Mouse (Mus musculus) lung, embryonic 14.5 days (tissue): ENCODE data around the gene Pllp. TPM values are rescaled to one million over a fixed set of nuclear protein-coding genes. Genes with fewer than 3 reads are reported as not detected.

ENCODE experiments used
- ATAC-seq: fragments of 200-750 bp; cut with Nextera tagmentation; 2 replicates; pipeline ENCODE4 v1.8.0; 2017; ENCODE audit warnings: mild to moderate bottlenecking, moderate TSS enrichment, moderate library complexity; ENCODE audit not compliant: insufficient read depth
- DNase-seq: peaks from one replicate; pipeline ENCODE4 v3.0.0-alpha.2; 2015
- H3K27ac ChIP-seq: fragments of 300-500 bp; sonication (generic); 2 replicates; pipeline ENCODE4 v1.5.1; 2014; ENCODE audit warnings: low read depth, mild to moderate bottlenecking, moderate library complexity
- H3K27me3 ChIP-seq: fragments of 300-500 bp; sonication (generic); 2 replicates; pipeline ENCODE4 v1.6.1; 2014; ENCODE audit warnings: low read length, control low read depth; ENCODE audit not compliant: insufficient read depth
- H3K36me3 ChIP-seq: fragments of 300-500 bp; sonication (generic); 2 replicates; pipeline ENCODE4 v1.6.1; 2014; ENCODE audit warnings: control low read depth; ENCODE audit not compliant: insufficient read depth
- H3K4me1 ChIP-seq: fragments of 300-500 bp; sonication (generic); 2 replicates; pipeline ENCODE4 v1.6.1; 2014; ENCODE audit warnings: antibody characterized with exemption, control low read depth; ENCODE audit not compliant: insufficient read depth
- H3K4me2 ChIP-seq: fragments of 300-500 bp; sonication (generic); 2 replicates; pipeline ENCODE4 v1.6.1; 2014; ENCODE audit warnings: mild to moderate bottlenecking
- H3K4me3 ChIP-seq: fragments of 300-500 bp; sonication (generic); 2 replicates; pipeline ENCODE4 v1.5.1; 2014; ENCODE audit warnings: low read depth, low read length
- H3K9ac ChIP-seq: fragments of 300-500 bp; sonication (generic); 2 replicates; pipeline ENCODE4 v1.6.1; 2014
- H3K9me3 ChIP-seq: fragments of 300-500 bp; sonication (generic); 2 replicates; pipeline ENCODE4 v1.6.1; 2016; ENCODE audit warnings: low read depth, low read length, control low read depth
- CTCF ChIP-seq: IDR thresholded peaks from 2 replicates; pipeline ENCODE4 v1.5.1; 2016; ENCODE audit warnings: antibody characterized with exemption, low read depth
- WGBS: fragments of 180-500 bp; shearing (Covaris S2); extraction: QIAGEN DNeasy Blood & Tissue Kit; methylation state at CpG from one replicate; pipeline ENCODE4 v1.1.7; 2014; 5-methylcytosine and 5-hydroxymethylcytosine counted together
- polyA plus RNA-seq: library from polyadenylated mRNA; unstranded; fragments of >200 nt; fragmentation: Nextera tagmentation; extraction: Ambion mirVana; gene quantifications from 2 replicates; pipeline ENCODE4 v1.2.1, GENCODE M21; 2014

The Pllp gene
- polyA plus RNA-seq, 1 experiment from 2014 or later = 4.4 TPM

- no peak for TF ChIP-seq CTCF
- H3K4me3 ChIP-seq = no peak overlapping the region
- H3K36me3 ChIP-seq = no peaks in the 10 kb centered on the region
- H3K9me3 ChIP-seq = no peaks in the 10 kb centered on the region
- DNase-seq (no peak), ATAC-seq (no peak)
- H3K27ac ChIP-seq = no peak overlapping the region
- H3K9ac ChIP-seq = no peak overlapping the region
- H3K27me3 ChIP-seq = peaks cover 46% of the 10 kb centered on the region
- peak overlapping the region; percentile 74; the same call in 1 of the 2 replicates for H3K4me2 ChIP-seq
- 9% methylated on average over 6 of the region's 6 CpGs for WGBS
- H3K4me1 ChIP-seq = peaks cover 4% of the 10 kb centered on the region; the same call in 1 of the 2 replicates
Measured at GRCm38 (mm10) chr8:94694701-94695100, 1.4 kb downstream of the Pllp start.

DNA sequence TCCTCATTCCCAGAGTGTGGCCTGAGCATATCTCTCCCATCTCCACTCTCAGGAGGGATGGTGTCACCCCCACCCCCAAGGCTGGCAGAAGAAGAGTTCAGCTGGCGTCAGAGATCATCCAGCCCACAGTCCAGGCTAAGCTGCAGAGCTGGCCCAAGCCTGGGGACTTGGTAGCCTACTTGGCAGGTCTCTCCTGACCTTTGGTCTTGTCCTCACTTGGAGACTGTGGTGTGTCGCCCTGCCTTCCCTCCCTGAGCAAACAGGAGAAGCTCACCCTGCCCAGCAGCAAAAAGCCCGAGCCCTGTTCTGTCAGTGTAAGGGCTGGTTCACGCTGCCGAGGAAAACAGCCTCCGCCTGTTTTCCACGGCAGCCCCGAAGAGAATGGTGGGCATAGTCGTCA is 10.1 kb downstream of the Pllp start:
- no peak overlapping the region for H3K4me3 ChIP-seq
- H3K4me2 ChIP-seq = no peak overlapping the region
- ATAC-seq (no peak), DNase-seq (no peak)
- no peaks in the 10 kb centered on the region for H3K4me1 ChIP-seq
- H3K27ac ChIP-seq = no peak overlapping the region
- H3K9ac ChIP-seq = no peak overlapping the region
- no peaks in the 10 kb centered on the region for H3K36me3 ChIP-seq
- TF ChIP-seq CTCF = no peak
- no peaks in the 10 kb centered on the region for H3K9me3 ChIP-seq
- no peaks in the 10 kb centered on the region for H3K27me3 ChIP-seq
- 59% methylated on average over 9 of the region's 9 CpGs for WGBS

GRCm38 (mm10) chr8:94684287-94684686 is 11.8 kb downstream of the Pllp start:
- Histone ChIP-seq H3K9me3 (no peaks in the 10 kb centered on the region), H3K9ac (no peak overlapping the region), H3K4me2 (no peak overlapping the region), H3K4me1 (no peaks in the 10 kb centered on the region), H3K27me3 (no peaks in the 10 kb centered on the region), H3K27ac (no peak overlapping the region), H3K36me3 (no peaks in the 10 kb centered on the region), H3K4me3 (no peak overlapping the region)
- no peak for ATAC-seq
- no peak for TF ChIP-seq CTCF
- 81% methylated on average over 4 of the region's 4 CpGs for WGBS
- no peak for DNase-seq

DNA sequence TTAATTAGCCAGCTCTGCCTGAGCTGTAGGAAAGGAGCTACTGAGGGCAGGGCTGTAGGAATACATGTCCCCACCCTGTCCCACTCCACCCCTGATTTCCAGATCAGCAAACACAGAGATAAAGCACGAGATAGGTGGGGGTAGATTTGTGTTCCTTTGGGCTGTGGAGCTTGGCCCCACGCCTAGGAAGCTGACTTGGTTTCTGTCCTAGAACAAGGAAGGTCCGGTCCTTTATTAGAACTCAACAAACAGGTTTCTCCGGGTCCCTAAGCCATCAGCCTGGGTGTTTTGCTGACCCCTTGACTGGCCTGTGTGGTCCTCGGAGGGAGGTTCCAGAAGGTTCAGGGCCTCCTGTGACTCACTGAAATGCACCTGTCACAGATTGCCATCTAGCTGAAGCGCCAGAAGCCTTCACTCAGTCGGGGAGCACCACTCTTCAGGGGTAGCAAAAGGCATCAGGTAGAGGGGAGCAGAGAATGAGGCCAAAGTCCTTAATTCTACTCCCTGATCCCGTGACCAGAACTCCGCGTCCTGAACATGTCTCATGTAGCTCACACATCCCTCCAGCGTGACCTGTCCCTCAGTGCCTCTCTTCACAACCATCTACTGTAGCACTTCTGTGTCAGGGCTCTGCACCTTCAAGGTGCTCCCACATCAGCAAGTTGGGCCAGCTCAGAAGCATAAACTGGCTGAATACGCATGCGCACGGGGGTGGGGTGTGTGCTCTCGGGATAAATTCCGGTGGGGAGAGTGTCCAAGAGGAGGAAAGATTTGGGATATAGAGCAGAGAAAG is 13.2 kb downstream of the Pllp start:
- H3K27ac ChIP-seq = no peak overlapping the region
- 0 out of 2 replicates have a peak, but pooled peaks cover 5% of the 10 kb centered on the region for H3K4me1 ChIP-seq
- H3K4me2 ChIP-seq = no peak overlapping the region
- no peak overlapping the region for H3K4me3 ChIP-seq
- H3K36me3 ChIP-seq = no peaks in the 10 kb centered on the region
- no peaks in the 10 kb centered on the region for H3K9me3 ChIP-seq
- 69% methylated on average over 16 of the region's 16 CpGs for WGBS
- no peak overlapping the region for H3K9ac ChIP-seq
- DNase-seq = no peak
- ATAC-seq = no peak
- no peak for TF ChIP-seq CTCF
- no peaks in the 10 kb centered on the region for H3K27me3 ChIP-seq

DNA sequence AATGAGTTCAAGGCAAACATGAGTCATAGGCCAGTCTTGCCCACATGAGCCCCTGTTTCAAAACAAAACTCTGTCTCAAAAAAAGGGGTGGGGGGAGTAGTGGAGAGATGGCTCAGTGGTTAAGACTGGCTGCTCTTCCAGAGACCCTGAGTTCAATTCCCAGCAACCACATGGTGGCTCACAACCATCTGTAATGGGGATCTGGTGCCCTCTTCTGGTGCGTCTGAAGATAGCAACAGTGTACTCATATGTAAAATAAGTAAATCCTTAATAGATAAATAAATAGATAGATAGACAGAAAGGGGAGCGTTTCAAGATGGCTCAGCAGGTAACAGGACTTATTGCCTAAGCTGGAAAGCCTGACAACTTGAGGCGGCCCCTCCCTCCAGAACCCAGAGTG is 15.7 kb downstream of the Pllp start:
- no peak for DNase-seq
- ATAC-seq = no peak
- no peak overlapping the region for H3K4me2 ChIP-seq
- H3K36me3 ChIP-seq = 0 out of 2 replicates have a peak, but pooled peaks cover 6% of the 10 kb centered on the region
- no peak overlapping the region for H3K9ac ChIP-seq
- H3K27me3 ChIP-seq = no peaks in the 10 kb centered on the region
- 85% methylated on average over 3 of the region's 3 CpGs for WGBS
- H3K4me1 ChIP-seq = 0 out of 2 replicates have a peak, but pooled peaks cover 5% of the 10 kb centered on the region
- peak; percentile 27; the same call in 1 of the 2 replicates for TF ChIP-seq CTCF
- H3K4me3 ChIP-seq = no peak overlapping the region
- H3K27ac ChIP-seq = no peak overlapping the region
- no peaks in the 10 kb centered on the region for H3K9me3 ChIP-seq

DNA sequence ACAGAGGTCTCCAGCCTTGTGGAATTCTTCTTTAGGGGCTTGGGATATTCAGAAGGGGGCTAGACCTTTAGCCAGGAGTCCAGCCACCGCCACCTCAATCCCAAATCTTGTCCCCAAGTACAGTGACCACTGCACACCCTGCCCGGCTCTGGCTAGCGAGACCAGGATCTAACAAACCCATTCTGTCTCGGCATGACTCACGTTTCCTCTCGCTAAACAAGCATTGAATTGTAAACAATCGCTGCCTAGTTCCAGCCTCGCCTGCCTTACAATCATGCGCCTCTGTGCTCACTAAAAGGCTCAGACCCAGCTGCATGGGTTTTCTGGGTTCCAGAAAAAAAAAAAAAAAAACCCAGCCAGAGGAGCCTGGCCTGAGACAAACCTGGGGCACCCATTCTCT is 17.5 kb downstream of the Pllp start:
- H3K4me1 ChIP-seq = 0 out of 2 replicates have a peak, but pooled peaks cover 5% of the 10 kb centered on the region
- H3K9me3 ChIP-seq = no peaks in the 10 kb centered on the region
- peak overlapping the region; percentile 77 for H3K27ac ChIP-seq
- ATAC-seq = peak; percentile 62
- H3K36me3 ChIP-seq = peaks cover 23% of the 10 kb centered on the region
- H3K4me3 ChIP-seq = no peak overlapping the region
- DNase-seq = peak; percentile 75
- no peak for TF ChIP-seq CTCF
- peak overlapping the region; percentile 35 for H3K4me2 ChIP-seq
- H3K27me3 ChIP-seq = no peaks in the 10 kb centered on the region
- peak overlapping the region; percentile 9; the same call in 1 of the 2 replicates for H3K9ac ChIP-seq
- WGBS = 21% methylated on average over 9 of the region's 9 CpGs

DNA sequence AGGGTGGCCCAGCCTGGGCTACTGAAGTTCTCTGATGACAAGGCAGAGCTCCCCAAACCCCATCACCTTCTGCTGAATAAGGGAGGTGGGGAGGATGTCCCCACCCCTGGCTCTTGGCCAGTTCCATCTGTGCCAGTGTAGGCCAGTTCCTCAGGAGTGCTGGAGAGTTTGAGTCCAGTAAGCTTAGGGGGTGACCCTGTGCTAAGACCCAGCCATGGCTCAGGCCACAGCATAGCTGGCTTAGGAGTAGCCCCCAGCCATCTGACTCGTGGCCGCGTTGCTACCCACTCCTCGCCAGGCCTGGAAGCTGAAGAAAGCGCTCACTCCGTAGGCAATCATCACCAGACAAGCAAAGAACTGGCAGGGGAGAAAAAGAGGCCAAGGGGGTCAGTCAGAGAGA is 20.2 kb downstream of the Pllp start:
- Histone ChIP-seq H3K27me3 (no peaks in the 10 kb centered on the region), H3K9me3 (no peaks in the 10 kb centered on the region), H3K4me1 (0 out of 2 replicates have a peak, but pooled peaks cover 5% of the 10 kb centered on the region), H3K36me3 (peaks cover 49% of the 10 kb centered on the region), H3K27ac (no peak overlapping the region), H3K9ac (no peak overlapping the region), H3K4me3 (no peak overlapping the region), H3K4me2 (no peak overlapping the region)
- WGBS = 87% methylated on average over 6 of the region's 6 CpGs
- no peak for TF ChIP-seq CTCF
- ATAC-seq (no peak), DNase-seq (no peak)
